Mouse (Mus musculus) right cerebral cortex, postnatal 36 days (tissue): ENCODE data around the gene Sf1.
A peak's percentile ranks its signal among the peaks of the same experiment; 100 is the strongest.

ENCODE experiments used
- DNase-seq, 2 experiments: peaks; one replicate each; pipeline ENCODE4 v3.0.0; 2022; ENCODE audit warnings: low spot score in 2 of 2, mixed read lengths in 1 of 2

Gene Sf1

GRCm38 (mm10) chr19:6398447-6399284 is 35.2 kb downstream of the Sf1 start:
- no peak for DNase-seq

- no peak for DNase-seq
Measured at GRCm38 (mm10) chr19:6399285-6400095, 36.0 kb downstream of the Sf1 start, which contains the start of gene Rasgrp2. Gene Rasgrp2 (plus strand): TSS chr19:6399340.

- DNase-seq, result no peak
Measured at GRCm38 (mm10) chr19:6400096-6401086, 36.9 kb downstream of the Sf1 start.

GRCm38 (mm10) chr19:6401131-6401815 is 37.8 kb downstream of the Sf1 start:
- DNase-seq, result no peak

GRCm38 (mm10) chr19:6401951-6402350 is 38.5 kb downstream of the Sf1 start:
- DNase-seq, result no peak

- DNase-seq, result no peak
Measured at GRCm38 (mm10) chr19:6403869-6404268, 40.4 kb downstream of the Sf1 start.

- DNase-seq, result no peak
Measured at GRCm38 (mm10) chr19:6405433-6405832, 41.9 kb downstream of the Sf1 start.

GRCm38 (mm10) chr19:6407109-6407508 is 43.6 kb downstream of the Sf1 start:
- DNase-seq, result no peak

GRCm38 (mm10) chr19:6407816-6408510 is 44.5 kb downstream of the Sf1 start:
- no peak for DNase-seq

- DNase-seq, result no peak
Measured at GRCm38 (mm10) chr19:6408749-6409148, 45.3 kb downstream of the Sf1 start.

- no peak for DNase-seq
Measured at GRCm38 (mm10) chr19:6409176-6409575, 45.7 kb downstream of the Sf1 start.

- no peak for DNase-seq
Measured at GRCm38 (mm10) chr19:6409936-6410335, 46.4 kb downstream of the Sf1 start.

- no peak for DNase-seq
Measured at GRCm38 (mm10) chr19:6412798-6413197, 49.3 kb downstream of the Sf1 start.

GRCm38 (mm10) chr19:6415454-6415853 is 52.0 kb downstream of the Sf1 start:
- DNase-seq, result no peak

- DNase-seq, result no peak
Measured at GRCm38 (mm10) chr19:6416124-6416770, 52.8 kb downstream of the Sf1 start.

GRCm38 (mm10) chr19:6416894-6417761 is 53.6 kb downstream of the Sf1 start:
- DNase-seq, result no peak

- DNase-seq, result peak; percentile 93 to 95
Measured at GRCm38 (mm10) chr19:6418233-6418879, 54.9 kb downstream of the Sf1 start, which contains the start of gene Nrxn2. Gene Nrxn2 (plus strand): TSS chr19:6418731.
